Mouse (Mus musculus): ENCODE results near the gene Ptpro.

Gene Ptpro

DNA sequence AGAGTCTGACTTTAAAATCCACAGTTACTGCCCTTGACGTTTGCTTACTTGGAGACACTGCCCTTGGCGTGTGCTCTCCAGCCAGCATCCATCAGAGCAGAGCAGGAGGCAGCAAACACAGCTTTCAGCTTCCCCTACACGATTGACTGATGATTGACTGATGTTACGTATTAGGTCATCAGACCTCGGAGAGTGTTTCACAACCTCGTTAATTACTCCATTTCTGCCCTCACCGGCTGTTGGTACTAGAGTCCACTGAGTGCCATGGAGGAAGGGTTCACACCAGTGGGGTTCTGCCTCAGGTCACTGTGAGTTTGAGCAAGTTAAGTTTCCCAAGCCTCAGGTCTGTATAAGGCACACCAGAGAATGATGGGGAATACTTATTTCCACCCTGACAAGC lies 143.0 kb downstream of the Ptpro start:
- DNase-seq: no peak

DNA sequence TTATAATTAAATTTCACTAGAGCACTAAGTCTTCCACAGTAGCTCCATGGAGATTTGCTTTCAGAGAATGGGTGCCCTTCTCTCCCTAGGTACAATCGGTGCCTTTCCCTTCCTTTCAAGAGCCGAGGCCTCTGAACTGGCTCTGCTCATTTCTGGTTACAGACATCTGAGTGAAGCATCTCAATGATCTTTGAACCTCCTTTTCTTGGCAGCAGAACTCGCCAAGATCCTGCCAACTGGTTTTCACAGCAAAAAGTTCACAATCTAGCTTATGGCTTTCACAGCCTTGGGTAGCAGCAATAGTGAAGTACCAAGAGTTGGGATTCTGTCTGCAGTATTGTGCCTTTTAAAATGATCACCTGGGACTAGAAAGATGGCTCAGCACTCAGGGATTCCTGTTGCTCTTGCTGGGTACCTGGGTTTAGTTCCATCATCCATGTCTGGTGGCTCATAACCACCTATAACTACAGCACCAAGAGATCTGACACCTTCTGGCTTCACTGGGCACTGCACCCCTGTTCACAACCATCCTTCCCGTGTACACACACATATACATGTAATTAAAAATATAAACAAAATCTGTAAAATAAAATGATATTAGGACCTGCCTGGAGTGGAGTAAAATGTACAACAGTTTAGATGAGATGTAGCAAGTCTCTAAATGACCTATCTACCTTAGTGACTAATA lies 144.1 kb downstream of the Ptpro start:
- DNase-seq: no peak

DNA sequence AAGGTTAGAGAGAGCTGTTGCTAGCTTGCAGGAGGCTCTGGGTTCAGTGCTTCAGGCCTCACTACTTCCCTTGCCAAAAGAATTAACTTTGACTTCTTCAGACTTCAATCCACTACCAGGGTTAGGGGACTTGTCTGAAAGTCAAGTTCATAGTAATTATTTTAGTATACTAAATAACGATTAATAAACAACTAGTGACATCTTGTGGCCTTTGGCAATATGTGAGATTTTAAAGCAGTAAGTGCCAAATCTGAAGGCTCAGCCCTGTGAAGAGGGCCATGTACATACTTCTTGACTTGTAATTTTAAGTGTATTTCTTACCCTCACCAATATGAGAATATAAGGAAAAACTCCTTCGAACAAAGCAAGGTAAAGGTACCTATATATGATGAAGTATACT lies 145.2 kb downstream of the Ptpro start:
- no peak for DNase-seq

DNA sequence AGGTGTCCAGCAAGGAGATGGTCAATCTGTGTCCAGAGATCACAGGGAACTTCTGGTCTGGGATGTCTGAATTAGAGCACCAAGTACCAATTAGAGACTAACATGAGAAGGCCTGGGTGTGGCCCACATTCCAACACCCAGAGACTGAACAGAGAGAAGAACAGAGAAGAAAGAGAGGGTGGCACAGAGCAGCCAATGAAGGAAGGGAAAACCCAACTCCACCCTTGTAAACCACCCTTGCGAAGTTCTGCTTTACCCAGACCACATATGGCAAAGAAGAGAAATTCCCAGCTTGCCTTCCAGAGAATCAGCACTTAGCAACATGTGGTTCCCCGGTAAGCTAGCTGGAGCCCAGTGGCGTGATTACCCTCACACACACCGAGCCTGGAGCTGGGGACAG lies 152.1 kb downstream of the Ptpro start:
- DNase-seq: no peak

DNA sequence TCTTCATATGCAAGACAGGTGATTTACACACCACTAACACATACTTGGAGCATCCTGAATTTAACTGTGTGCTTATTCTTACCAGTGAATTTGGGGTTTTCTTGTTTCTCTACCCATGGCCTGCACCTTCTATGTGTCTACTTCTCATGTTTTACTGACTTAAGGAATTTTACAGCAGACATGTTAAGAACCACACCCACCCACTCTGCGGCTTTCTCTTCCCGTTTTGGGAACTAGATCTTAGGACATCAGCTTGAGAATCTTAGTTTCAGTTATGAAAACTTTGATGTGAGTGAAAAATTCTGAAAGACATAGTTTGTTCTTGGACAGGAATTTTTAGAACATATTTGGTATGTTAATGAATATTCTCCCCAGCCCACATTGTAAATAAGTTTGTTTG lies 153.6 kb downstream of the Ptpro start:
- DNase-seq: no peak

DNA sequence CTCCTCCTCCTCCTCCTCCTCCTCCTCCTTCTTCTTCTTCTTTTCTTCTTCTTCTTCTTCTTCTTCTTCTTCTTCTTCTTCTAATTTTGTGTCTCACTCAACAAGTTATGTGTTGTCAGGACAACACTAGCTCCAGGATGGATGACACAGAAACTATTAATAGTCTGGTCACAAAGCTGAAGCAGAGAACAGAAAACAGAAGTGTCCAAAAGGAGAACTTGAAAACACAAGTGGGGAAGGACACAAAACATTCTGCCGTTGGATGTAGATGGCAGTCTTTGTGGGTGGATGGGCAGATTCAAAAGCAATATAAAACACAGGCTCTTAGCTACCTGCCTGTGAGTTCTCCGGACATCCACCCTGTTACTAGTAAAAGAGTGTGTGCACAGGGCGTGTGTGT lies 158.4 kb downstream of the Ptpro start:
- DNase-seq: no peak

DNA sequence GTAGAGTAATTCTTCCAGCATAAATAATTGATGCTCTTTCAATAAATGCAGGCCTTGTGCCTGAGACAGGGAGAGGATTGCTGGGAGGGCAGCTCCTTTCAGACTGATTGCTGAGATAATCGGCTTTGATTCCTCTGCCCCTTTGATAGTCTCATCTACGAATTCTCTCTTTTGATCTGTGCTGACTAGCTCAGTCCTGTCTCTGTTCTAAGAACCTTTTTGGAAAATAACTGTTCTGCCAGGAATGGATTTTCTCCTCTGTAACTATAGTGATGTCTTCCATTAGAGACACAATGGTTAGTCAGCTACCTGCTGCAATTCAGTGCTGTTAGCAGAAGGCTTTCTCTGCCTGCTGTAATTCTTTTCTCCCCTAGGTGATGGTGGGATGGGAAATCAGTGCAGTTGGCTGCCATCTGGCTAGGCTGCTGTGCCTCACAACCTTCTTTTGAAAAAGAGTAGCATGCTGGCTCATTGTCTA lies 159.8 kb downstream of the Ptpro start:
- no peak for DNase-seq

DNA sequence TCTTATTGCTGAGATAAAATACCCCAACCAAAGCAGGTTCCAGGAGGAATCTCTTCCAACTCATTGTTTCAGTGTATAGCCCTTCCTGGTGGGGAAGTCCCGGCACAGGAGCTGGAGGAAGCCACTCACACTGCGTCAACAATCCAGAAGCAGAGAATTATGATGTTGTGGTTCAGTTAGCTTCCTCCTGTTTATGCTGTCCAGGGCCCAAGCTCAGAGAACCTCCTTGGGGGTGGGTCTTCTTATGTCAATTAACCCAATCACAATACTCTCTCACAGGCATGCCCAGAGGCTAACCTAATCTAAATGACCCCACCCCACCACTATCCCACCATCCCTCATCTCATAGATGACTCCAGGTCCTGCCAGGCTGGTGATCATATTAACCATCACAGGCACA lies 160.9 kb downstream of the Ptpro start:
- DNase-seq: no peak

DNA sequence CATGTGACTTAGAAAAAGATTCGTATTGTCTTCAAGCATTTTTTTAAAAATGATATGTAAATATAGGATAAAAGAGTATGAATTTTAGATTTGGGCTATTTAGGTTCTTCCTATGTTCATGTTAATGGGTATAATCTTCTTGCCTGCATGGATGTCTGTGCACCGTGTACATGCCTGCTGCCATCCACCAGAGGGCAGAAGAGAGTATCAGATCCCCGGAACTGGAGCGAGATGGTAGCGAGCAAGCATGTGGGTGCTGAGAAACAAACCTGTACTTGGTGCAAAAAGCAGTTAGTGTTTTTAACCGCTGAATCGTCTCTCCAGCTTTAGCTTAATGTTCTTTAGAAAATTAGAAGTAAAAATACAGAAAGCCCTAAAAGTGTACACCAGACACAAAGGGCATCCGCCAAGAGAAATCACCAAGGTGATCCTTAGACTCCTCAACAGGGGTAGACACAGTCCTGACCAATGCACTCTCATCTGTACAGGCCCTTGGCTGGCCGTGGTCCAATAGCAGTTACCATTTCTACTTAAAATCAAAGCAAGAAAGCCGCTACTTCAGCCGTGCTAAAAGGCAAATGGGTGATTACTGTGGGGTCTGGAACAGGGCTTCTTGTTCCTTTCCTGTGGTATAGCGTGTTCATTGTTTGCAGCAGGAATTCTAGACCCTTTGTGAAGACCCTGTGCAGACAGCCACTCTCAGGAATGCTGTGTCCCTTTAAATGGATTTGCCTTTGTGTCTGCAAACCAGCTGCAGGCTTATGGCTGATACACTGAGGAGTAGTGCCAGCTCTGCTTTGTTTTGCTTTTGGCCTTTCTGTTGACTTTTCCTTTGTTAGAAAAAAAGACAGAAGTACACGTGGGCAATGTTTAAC lies 162.6 kb downstream of the Ptpro start:
- peak; percentile 22 to 46 for DNase-seq

DNA sequence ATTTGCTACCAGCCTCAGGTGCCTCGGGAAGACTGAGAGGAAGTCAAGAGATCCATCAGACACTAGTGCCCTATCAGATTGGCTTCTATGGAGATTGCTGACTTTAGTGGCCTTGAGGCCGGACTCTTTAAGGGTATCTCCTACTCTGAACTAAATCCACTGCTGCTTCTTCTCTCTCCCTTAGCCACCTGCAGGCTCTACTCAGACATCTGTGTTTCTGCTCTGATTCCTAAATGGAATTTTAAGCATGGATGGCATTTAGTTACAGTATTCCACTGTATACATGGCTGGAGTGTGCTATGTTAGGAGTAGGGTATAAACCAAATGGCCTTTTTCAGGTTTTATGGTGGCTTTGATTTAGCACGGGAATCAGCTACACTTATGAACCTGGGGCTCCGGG lies 170.7 kb downstream of the Ptpro start:
- no peak for DNase-seq

DNA sequence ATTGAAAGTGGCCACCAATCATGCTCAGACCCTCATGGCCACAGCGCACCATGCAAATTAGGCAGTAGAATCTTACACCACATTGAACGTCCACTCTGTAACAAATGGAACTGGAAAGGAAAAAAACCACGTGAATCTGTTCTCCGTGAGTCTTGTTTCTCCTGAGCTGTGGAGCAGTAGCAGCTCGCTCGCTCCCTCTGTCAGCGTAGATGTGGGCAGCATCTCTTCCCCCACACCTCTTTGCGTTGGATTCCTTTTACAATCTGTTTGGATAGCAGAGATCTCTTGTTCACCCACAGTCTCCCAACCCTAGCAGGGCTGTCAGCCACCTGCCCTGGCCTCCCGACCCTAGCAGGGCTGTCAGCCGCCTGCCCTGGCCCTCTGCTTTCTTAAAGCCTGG lies 171.7 kb downstream of the Ptpro start:
- DNase-seq: no peak

DNA sequence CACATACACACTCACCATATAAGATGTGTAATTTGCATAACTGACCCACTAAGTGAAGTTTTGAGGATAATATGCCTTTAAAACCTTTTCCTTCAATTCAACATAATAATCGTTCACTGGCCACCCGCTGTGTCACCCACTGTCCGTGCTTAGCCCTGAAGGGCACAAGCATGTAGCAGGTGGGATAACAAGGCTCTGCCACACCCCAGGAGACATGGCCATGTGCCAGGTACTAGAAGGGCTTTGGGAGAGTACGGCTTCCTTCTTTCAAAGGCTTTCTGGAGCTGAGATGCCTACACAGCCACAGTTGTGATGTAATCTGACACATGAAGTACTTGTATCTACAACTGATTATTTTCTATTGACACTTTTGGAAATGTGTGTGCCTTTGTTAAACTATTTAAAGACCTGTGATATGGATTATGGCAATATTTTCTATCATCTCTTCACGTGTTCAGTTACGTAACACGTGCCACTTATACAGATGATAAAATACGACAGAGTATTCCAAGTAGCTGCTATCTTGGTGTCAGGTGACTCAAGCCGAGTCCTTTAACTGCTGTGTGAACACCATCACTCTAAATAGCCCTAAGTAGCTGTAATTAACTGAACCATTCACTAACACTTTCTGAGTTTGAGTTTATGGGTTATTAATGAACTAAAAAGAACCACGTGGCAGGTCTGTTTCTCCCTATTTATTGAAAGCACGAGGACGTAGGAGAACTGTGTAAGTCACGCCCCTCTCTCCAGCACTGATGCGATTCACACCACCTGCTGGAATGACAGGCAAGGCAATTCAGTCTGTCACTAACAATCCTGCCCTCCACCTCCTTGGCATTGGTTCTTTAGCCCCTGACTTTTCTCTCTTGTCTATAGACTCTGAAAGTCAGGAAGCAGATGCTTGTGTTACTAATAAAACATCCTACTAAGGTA lies 173.6 kb downstream of the Ptpro start:
- no peak for DNase-seq

DNA sequence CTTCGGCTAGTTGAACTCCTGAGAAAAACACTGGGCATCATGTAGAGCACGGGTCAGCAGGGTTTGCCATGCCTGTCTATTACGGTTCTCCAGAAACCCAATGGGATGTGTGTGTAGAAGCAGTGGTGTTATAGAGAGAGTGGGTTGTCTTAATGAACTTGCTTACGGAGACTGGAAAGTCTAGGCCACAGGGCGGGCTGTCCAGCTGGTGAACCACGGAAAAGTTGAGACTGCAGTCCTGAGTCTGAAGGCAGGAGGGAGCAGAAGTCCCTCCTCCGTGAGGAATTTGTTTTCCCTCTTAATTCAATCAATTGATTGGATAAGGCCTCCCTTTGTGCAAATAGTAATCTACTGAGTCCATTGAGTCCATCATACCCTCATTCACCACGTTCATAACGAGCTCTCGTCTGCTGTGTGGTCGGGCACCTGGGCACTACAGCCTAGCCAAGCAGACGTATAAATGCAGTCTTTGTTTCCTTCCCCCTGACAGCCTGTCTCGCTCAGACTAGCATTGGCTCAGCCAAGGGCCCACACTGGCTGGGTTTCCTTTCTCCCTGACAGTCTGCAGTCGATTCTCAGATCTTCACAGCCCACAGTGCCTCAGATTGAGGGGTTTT lies 181.5 kb downstream of the Ptpro start:
- DNase-seq: no peak

DNA sequence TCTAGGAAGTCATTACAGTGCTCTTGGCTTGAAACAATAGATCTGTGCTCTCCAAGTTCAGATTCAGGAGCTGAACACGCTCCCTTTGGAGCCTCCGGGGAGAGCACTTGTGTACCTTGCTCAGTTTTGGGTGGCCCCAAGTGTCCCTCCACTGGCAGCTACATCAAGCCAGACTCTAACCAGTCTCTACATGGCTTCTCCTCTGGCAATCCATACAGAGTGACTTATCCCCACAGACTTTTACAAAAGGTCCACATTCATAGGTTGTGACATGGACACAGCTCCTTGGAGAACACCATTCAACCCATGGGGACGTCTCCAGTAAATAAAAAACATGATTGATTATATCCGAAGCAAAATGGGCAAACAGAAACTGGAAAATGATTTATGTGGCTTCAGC lies 185.4 kb downstream of the Ptpro start:
- DNase-seq: no peak

DNA sequence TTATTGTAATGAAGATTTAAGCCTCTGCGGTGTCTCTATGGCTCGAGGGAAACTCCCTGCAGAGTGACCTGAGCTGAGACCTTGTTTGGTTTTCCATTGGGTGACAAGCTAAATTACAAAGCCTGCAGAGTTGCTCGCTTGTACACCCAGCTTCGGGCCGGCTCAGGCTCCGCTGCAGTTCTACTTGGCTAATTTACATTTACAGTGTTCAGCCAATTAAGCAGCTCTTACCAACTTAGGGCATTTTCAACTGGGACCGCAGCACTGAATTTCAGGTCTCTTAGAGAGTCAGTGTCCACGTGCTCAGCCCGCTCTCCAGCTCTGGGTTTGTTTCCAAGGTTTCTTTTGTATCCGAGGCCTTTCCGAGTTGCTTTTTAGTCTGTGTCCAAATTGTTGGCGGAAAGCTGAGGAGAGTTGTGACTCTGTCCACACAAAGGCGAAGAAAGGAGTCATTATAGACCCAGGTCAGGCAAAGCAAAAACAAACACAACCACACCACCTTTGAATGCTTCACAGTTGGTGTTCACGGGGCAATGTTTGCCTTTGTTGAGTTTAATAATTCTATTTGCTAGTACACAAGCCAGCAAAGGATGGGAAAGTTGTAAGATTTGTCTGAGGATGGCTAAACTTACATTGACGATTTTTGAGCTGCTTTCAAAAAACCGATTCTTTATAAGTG lies 185.9 kb downstream of the Ptpro start:
- DNase-seq: no peak

DNA sequence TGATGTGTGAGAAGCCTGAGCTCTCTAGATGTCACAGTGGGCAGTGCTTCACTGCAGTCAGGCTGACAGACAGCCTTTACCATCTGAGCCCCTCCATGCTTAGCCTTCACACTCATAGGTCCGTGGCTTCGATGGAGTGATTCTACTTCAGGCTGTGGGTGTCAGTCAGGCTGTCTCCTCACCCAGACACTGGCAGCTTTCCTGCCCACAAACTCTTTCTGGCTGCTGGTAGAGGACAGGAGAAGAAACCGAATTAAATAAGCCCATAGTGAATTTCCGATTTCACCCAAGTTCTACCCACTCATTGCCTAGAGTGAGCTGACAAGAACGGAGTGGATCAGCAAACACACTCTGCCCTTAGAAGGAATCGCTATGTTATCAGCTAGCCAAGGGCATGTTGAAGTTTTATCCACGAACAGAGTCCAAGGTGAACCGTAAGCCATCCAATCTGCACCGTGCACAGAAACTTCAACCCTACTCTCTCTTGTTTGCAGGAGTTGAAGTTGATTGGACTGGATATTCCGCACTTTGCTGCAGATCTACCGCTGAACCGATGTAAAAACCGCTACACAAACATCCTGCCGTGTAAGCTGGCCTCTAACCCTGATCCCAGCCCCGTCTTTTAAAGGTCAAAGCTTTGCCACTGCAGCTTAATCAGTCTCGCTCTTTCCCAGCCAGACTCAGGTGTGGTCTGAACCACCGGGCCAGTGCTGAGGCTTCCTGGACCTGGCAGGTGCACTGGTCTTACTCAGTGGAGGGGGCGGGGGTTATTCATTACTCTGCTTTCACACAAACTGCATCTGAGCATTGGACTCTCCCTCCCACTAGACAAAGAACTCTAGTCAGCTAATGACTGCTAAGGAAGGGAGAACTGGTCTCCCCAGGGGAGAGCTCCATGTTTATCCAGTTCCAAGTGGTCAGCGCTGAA lies 188.7 kb downstream of the Ptpro start:
- DNase-seq: no peak

DNA sequence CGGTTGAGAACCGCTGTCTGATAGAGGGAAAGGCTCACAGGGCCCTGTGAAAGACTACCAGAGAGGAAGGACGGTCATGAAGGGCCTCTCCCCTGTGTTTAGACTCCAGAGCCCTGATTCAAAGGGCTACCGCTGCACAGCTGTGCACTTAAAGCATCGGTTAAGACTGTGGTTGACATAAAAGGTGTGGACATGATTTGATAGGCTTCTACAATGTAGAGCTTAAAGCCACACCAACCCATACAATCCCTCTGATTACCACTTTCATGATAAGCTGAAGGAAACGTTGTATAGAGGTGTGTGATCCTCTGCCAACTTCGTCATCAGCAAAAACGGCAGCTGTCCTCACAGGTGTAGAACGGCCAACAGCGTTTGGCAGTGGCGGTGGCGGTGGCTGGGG lies 191.0 kb downstream of the Ptpro start:
- no peak for DNase-seq

DNA sequence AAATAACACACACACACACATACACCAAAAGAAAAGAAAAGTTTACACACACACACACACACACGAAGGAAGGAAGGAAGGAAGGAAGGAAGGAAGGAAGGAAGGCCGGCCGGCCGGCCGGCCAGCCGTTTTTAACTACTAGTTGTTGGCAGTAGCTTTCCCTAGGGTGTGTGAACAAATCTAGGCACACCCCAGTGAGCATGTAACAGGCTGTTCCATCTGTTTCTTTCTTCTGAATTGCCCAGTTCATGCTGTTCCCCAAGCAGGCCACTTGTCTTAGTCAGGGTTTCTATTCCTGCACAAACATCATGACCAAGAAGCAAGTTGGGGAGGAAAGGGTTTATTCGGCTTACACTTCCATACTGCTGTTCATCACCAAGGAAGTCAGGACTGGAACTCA lies 194.0 kb downstream of the Ptpro start:
- peak in 1 of 2 experiments; percentile 39 for DNase-seq

DNA sequence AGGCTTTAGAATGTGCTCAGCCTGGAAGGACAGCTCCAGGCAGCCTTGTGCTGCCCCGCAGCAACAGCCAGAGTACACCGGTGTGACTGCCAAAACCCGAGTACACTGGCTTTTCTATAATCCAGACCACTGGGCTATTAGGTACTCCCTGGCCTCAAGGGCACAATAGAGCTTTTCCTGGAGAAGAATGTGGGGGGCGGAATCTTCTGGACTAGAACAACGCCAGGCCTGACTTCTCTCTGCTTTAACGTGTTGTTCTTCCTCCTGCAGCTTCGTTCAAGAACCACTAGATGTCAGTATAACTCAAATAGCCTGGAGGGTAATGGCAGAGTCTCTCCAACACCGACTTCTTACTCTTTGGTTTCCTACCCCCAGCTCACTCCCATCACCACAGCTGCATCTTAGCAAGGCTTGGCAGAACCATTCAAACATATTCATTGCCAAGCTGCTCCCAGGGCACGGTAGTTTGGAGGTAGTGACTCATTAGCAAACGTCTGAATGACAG lies 203.5 kb downstream of the Ptpro start:
- peak; percentile 28 to 47 for DNase-seq

DNA sequence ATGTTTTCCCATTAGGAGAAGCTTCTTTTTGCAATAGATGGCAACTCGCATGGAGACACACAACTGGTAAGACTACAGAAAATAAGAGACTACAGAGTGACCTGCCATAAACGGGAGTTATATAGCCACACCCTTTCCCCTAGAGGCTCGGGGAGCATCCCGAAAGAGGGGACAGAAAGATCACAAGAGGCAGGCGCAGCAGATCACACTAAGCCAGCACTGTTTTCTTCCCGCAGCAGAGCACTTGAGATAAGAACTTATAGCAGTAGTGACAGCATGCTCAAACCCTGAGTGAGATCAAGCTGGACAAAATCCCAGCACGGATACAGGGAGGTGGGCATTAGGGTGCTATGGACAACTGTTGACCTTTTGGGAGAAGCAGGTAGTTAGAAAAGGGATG lies 203.9 kb downstream of the Ptpro start:
- no peak for DNase-seq

DNA sequence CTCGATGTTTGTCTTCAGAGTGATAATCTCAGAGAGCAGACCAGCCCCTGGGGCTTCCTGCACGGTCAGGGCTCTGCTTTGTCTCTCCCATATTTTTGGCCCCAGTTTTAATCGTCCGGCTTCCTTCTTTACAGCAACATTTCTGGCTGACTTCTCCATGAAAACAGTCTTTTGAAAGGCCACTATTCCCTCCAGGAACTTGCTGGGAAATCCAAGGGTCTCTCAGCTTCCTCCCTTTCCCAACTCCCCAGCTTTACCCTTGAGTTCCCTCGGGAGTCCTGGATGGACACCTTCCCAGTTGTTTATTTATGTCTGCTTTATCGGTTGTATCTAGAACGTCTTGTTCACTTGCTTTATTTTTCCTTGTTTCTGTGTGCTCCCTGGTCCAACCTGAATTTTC lies 205.1 kb downstream of the Ptpro start:
- DNase-seq: no peak
